Mouse (Mus musculus): ENCODE measurements around the gene Rrp15. TPM values are rescaled to one million over a fixed set of nuclear protein-coding genes. Genes with fewer than 3 reads are reported as not detected.
"Not testable (repeated sequence)": the region's sequence is repeated elsewhere in the genome, so short reads cannot be mapped to it uniquely, and the experiment has no call there.

The Rrp15 gene
- polyA plus RNA-seq, 1 experiment from 2014 or later, result 57.5 TPM

GRCm38 (mm10) chr1:186772005-186772404 lies 22.8 kb upstream of the Rrp15 start:
- Histone ChIP-seq H3K9ac (ENCODE audit: low read depth, low read length) (no peak overlapping the region), H3K4me2 (ENCODE audit: low read length) (no peak overlapping the region), H3K27me3 (ENCODE audit: insufficient read depth, low read length) (no peaks in the 10 kb centered on the region), H3K4me3 (replicated peaks; ENCODE audit: low read depth, low read length) (no peak overlapping the region), H3K27ac (no peak overlapping the region), H3K36me3 (ENCODE audit: insufficient read depth, low read length) (no peaks in the 10 kb centered on the region), H3K4me1 (replicated peaks; ENCODE audit: insufficient read depth, low read length) (no peaks in the 10 kb centered on the region), H3K9me3 (replicated peaks; ENCODE audit: low read length) (no peaks in the 10 kb centered on the region)
- TF ChIP-seq CTCF (IDR thresholded peaks at IDR 0.05; ENCODE audit: low read depth), result no peak
- 76% methylated on average over 6 of the region's 6 CpGs for WGBS
- no peak for ATAC-seq (replicated peaks; ENCODE audit: low FRiP score, low read depth)
- DNase-seq (ENCODE audit: low spot score), result no peak

GRCm38 (mm10) chr1:186770659-186771058 lies 21.5 kb upstream of the Rrp15 start:
- H3K27ac ChIP-seq, result no peak overlapping the region
- no peaks in the 10 kb centered on the region for H3K36me3 ChIP-seq (ENCODE audit: insufficient read depth, low read length)
- H3K9ac ChIP-seq (ENCODE audit: low read depth, low read length), result no peak overlapping the region
- DNase-seq (ENCODE audit: low spot score) (no peak), ATAC-seq (replicated peaks; ENCODE audit: low FRiP score, low read depth) (no peak)
- no peak overlapping the region for H3K4me2 ChIP-seq (ENCODE audit: low read length)
- no peaks in the 10 kb centered on the region for H3K27me3 ChIP-seq (ENCODE audit: insufficient read depth, low read length)
- no peaks in the 10 kb centered on the region for H3K4me1 ChIP-seq (replicated peaks; ENCODE audit: insufficient read depth, low read length)
- no peaks in the 10 kb centered on the region for H3K9me3 ChIP-seq (replicated peaks; ENCODE audit: low read length)
- WGBS, result 71% methylated on average over 5 of the region's 5 CpGs
- H3K4me3 ChIP-seq (replicated peaks; ENCODE audit: low read depth, low read length), result no peak overlapping the region
- TF ChIP-seq CTCF (IDR thresholded peaks at IDR 0.05; ENCODE audit: low read depth), result peak; percentile 31

GRCm38 (mm10) chr1:186768392-186768791 lies 19.2 kb upstream of the Rrp15 start:
- Histone ChIP-seq H3K27ac (no peak overlapping the region), H3K27me3 (ENCODE audit: insufficient read depth, low read length) (no peaks in the 10 kb centered on the region), H3K4me1 (replicated peaks; ENCODE audit: insufficient read depth, low read length) (no peaks in the 10 kb centered on the region), H3K4me3 (replicated peaks; ENCODE audit: low read depth, low read length) (no peak overlapping the region), H3K9me3 (replicated peaks; ENCODE audit: low read length) (no peaks in the 10 kb centered on the region), H3K9ac (ENCODE audit: low read depth, low read length) (no peak overlapping the region), H3K36me3 (ENCODE audit: insufficient read depth, low read length) (no peaks in the 10 kb centered on the region), H3K4me2 (ENCODE audit: low read length) (no peak overlapping the region)
- WGBS, result 77% methylated on average over 1 of the region's 1 CpGs
- no peak for DNase-seq (ENCODE audit: low spot score)
- TF ChIP-seq CTCF (IDR thresholded peaks at IDR 0.05; ENCODE audit: low read depth), result no peak
- ATAC-seq (replicated peaks; ENCODE audit: low FRiP score, low read depth), result no peak

GRCm38 (mm10) chr1:186763451-186763850 lies 14.3 kb upstream of the Rrp15 start:
- WGBS, result 66% methylated on average over 6 of the region's 6 CpGs
- not testable (repeated sequence) for ATAC-seq (replicated peaks; ENCODE audit: low FRiP score, low read depth)

GRCm38 (mm10) chr1:186749675-186750283 lies 621 bp upstream of the Rrp15 start:
- peak overlapping the region; percentile 77 for H3K4me3 ChIP-seq (replicated peaks; ENCODE audit: low read depth, low read length)
- DNase-seq (ENCODE audit: low spot score) (peak; percentile 23), ATAC-seq (replicated peaks; ENCODE audit: low FRiP score, low read depth) (peak; percentile 47; the same call in 1 of the 2 replicates)
- no peaks in the 10 kb centered on the region for H3K27me3 ChIP-seq (ENCODE audit: insufficient read depth, low read length)
- no peaks in the 10 kb centered on the region for H3K36me3 ChIP-seq (ENCODE audit: insufficient read depth, low read length)
- H3K27ac ChIP-seq, result peak overlapping the region; percentile 83
- H3K9ac ChIP-seq (ENCODE audit: low read depth, low read length), result peak overlapping the region; percentile 83
- peak overlapping the region; percentile 85 for H3K4me2 ChIP-seq (ENCODE audit: low read length)
- WGBS, result 38% methylated on average over 10 of the region's 10 CpGs
- H3K4me1 ChIP-seq (replicated peaks; ENCODE audit: insufficient read depth, low read length), result peaks cover 13% of the 10 kb centered on the region
- TF ChIP-seq CTCF (IDR thresholded peaks at IDR 0.05; ENCODE audit: low read depth), result no peak
- H3K9me3 ChIP-seq (replicated peaks; ENCODE audit: low read length), result no peaks in the 10 kb centered on the region

More at GRCm38 (mm10) chr1:186763451-186763850, 14.3 kb upstream of the Rrp15 start:
- not testable (repeated sequence) for H3K27ac ChIP-seq; H3K9me3 ChIP-seq (replicated peaks; ENCODE audit: low read length); H3K4me1 ChIP-seq (replicated peaks; ENCODE audit: insufficient read depth, low read length); H3K27me3 ChIP-seq (ENCODE audit: insufficient read depth, low read length); H3K9ac ChIP-seq (ENCODE audit: low read depth, low read length); H3K36me3 ChIP-seq (ENCODE audit: insufficient read depth, low read length); DNase-seq (ENCODE audit: low spot score); H3K4me2 ChIP-seq (ENCODE audit: low read length); H3K4me3 ChIP-seq (replicated peaks; ENCODE audit: low read depth, low read length)

GRCm38 (mm10) chr1:186739828-186740227 lies 9.3 kb downstream of the Rrp15 start:
- Histone ChIP-seq H3K36me3 (ENCODE audit: insufficient read depth, low read length) (peaks cover 12% of the 10 kb centered on the region; the same call in 1 of the 2 replicates), H3K4me2 (ENCODE audit: low read length) (no peak overlapping the region), H3K27ac (no peak overlapping the region), H3K4me3 (replicated peaks; ENCODE audit: low read depth, low read length) (no peak overlapping the region), H3K27me3 (ENCODE audit: insufficient read depth, low read length) (no peaks in the 10 kb centered on the region), H3K9ac (ENCODE audit: low read depth, low read length) (no peak overlapping the region), H3K9me3 (replicated peaks; ENCODE audit: low read length) (no peaks in the 10 kb centered on the region), H3K4me1 (replicated peaks; ENCODE audit: insufficient read depth, low read length) (no peaks in the 10 kb centered on the region)
- ATAC-seq (replicated peaks; ENCODE audit: low FRiP score, low read depth) (no peak), DNase-seq (ENCODE audit: low spot score) (no peak)
- TF ChIP-seq CTCF (IDR thresholded peaks at IDR 0.05; ENCODE audit: low read depth), result no peak
- WGBS, result 54% methylated on average over 7 of the region's 7 CpGs

GRCm38 (mm10) chr1:186735537-186735936 lies 13.6 kb downstream of the Rrp15 start:
- WGBS, result 98% methylated on average over 5 of the region's 5 CpGs
- no peak overlapping the region for H3K9ac ChIP-seq (ENCODE audit: low read depth, low read length)
- H3K4me3 ChIP-seq (replicated peaks; ENCODE audit: low read depth, low read length), result no peak overlapping the region
- no peak for DNase-seq (ENCODE audit: low spot score)
- H3K27ac ChIP-seq, result no peak overlapping the region
- no peaks in the 10 kb centered on the region for H3K4me1 ChIP-seq (replicated peaks; ENCODE audit: insufficient read depth, low read length)
- H3K4me2 ChIP-seq (ENCODE audit: low read length), result no peak overlapping the region
- peaks cover 12% of the 10 kb centered on the region; the same call in 1 of the 2 replicates for H3K36me3 ChIP-seq (ENCODE audit: insufficient read depth, low read length)
- no peak for ATAC-seq (replicated peaks; ENCODE audit: low FRiP score, low read depth)
- no peaks in the 10 kb centered on the region for H3K27me3 ChIP-seq (ENCODE audit: insufficient read depth, low read length)
- H3K9me3 ChIP-seq (replicated peaks; ENCODE audit: low read length), result no peaks in the 10 kb centered on the region
- TF ChIP-seq CTCF (IDR thresholded peaks at IDR 0.05; ENCODE audit: low read depth), result no peak
